Mouse (Mus musculus): ENCODE measurements around the gene Nr1d1. TPM values are rescaled to one million over a fixed set of nuclear protein-coding genes. Genes with fewer than 3 reads are reported as not detected.

The Nr1d1 gene
- total and polyA plus RNA-seq, 3 experiments = 2.0 to 5.6 TPM; not detected in 1

- TF ChIP-seq TAL1 (IDR thresholded peaks at IDR 0.05; ENCODE audit: low read length) = no peak
- peak; percentile 29; the same call in 1 of the 2 replicates for TF ChIP-seq UBTF (IDR thresholded peaks at IDR 0.05; ENCODE audit: borderline replicate concordance, insufficient read depth, low read depth, low read length)
- TF ChIP-seq HCFC1 (IDR thresholded peaks at IDR 0.05; ENCODE audit: low read depth, low read length) = 0 out of 2 replicates have a peak, but pooled peaks have one; percentile 49
- TF ChIP-seq SIN3A (IDR thresholded peaks at IDR 0.05; ENCODE audit: low read length) = peak; percentile 92
- TF ChIP-seq GATA1 (IDR thresholded peaks at IDR 0.05; ENCODE audit: low read depth, low read length) = 0 out of 2 replicates have a peak, but pooled peaks have one; percentile 11
- TF ChIP-seq ZC3H11A (IDR thresholded peaks at IDR 0.05; ENCODE audit: low read depth, low read length) = no peak
- TF ChIP-seq USF1 (IDR thresholded peaks at IDR 0.05; ENCODE audit: low read depth, low read length) = peak; percentile 95
- no peak for TF ChIP-seq E2F4 (IDR thresholded peaks at IDR 0.05; ENCODE audit: borderline replicate concordance, low read depth, low read length)
- peak; percentile 62 to 64; a peak in 3 of 4 replicates for TF ChIP-seq POLR2A (IDR thresholded peaks at IDR 0.05; ENCODE audit: control insufficient read depth in 1 of 2, insufficient read depth in 1 of 2, low read depth in 1 of 2, low read length in 2 of 2, poor library complexity in 1 of 2)
- TF ChIP-seq ELF1 (IDR thresholded peaks at IDR 0.05; ENCODE audit: low read depth, low read length) = no peak
- peak in 1 of 2 experiments; percentile 72; a peak in 3 of 4 replicates for TF ChIP-seq USF2 (IDR thresholded peaks at IDR 0.05; ENCODE audit: borderline replicate concordance in 1 of 2, insufficient read depth in 1 of 2, low read depth in 1 of 2, low read length in 2 of 2)
- TF ChIP-seq MAX (IDR thresholded peaks at IDR 0.05; ENCODE audit: low read length) = peak; percentile 97
- TF ChIP-seq GABPA (IDR thresholded peaks at IDR 0.05; ENCODE audit: low read depth, low read length) = no peak
- no peak for TF ChIP-seq MYB (IDR thresholded peaks at IDR 0.05; ENCODE audit: low read depth, low read length)
- TF ChIP-seq MAZ (IDR thresholded peaks at IDR 0.05; ENCODE audit: low read depth, low read length) = peak; percentile 51; the same call in 1 of the 2 replicates
Measured at GRCm38 (mm10) chr11:98783236-98783696, 8.1 kb upstream of the Nr1d1 start (continued).

- H3K4me1 ChIP-seq (ENCODE audit: control insufficient read depth in 1 of 2, insufficient read depth in 2 of 2, low read length in 2 of 2) = peaks cover 5 to 31% of the 10 kb centered on the region in 2 experiments
Measured at GRCm38 (mm10) chr11:98782651-98783235, 7.6 kb upstream of the Nr1d1 start.

More at GRCm38 (mm10) chr11:98782651-98783235, 7.6 kb upstream of the Nr1d1 start:
- TF ChIP-seq ELF1 (IDR thresholded peaks at IDR 0.05; ENCODE audit: low read depth, low read length) = peak; percentile 20; the same call in 1 of the 2 replicates
- no peak; the same call in 1 of the 2 replicates for TF ChIP-seq ZMIZ1 (IDR thresholded peaks at IDR 0.05; ENCODE audit: low read depth, low read length)
- no peak for TF ChIP-seq E2F4 (IDR thresholded peaks at IDR 0.05; ENCODE audit: borderline replicate concordance, low read depth, low read length)
- peak in 1 of 2 experiments; percentile 38; a peak in 1 of 4 replicates for TF ChIP-seq POLR2A (IDR thresholded peaks at IDR 0.05; ENCODE audit: control insufficient read depth in 1 of 2, insufficient read depth in 1 of 2, low read depth in 1 of 2, low read length in 2 of 2, poor library complexity in 1 of 2)
- TF ChIP-seq CHD1 (IDR thresholded peaks at IDR 0.05; ENCODE audit: low read depth, low read length) = no peak
- 0 out of 2 replicates have a peak, but pooled peaks have one; percentile 0 for TF ChIP-seq ZKSCAN1 (IDR thresholded peaks at IDR 0.05; ENCODE audit: low read depth, low read length)
- no peak for TF ChIP-seq KAT2A (conservative IDR thresholded peaks at IDR 0.05; ENCODE audit: low read depth, low read length)
- no peak for TF ChIP-seq MAFK (IDR thresholded peaks at IDR 0.05; ENCODE audit: borderline replicate concordance, low read depth, low read length)
- no peak for TF ChIP-seq TAL1 (IDR thresholded peaks at IDR 0.05; ENCODE audit: low read length)
- TF ChIP-seq GABPA (IDR thresholded peaks at IDR 0.05; ENCODE audit: low read depth, low read length) = no peak
- TF ChIP-seq CTCF (IDR thresholded peaks at IDR 0.05 in 2 of 3, conservative IDR thresholded peaks at IDR 0.05 in 1 of 3; ENCODE audit: control insufficient read depth in 1 of 3, insufficient read depth in 1 of 3, low read depth in 2 of 3, low read length in 3 of 3, poor library complexity in 1 of 3, severe bottlenecking in 1 of 3) = no peak
- peak; percentile 21; the same call in 1 of the 2 replicates for TF ChIP-seq MAZ (IDR thresholded peaks at IDR 0.05; ENCODE audit: low read depth, low read length)
- Histone ChIP-seq H3K9me3 (replicated peaks; ENCODE audit: insufficient read depth, low read length) (no peaks in the 10 kb centered on the region), H3K4me3 (ENCODE audit: control insufficient read depth in 1 of 2, insufficient read depth in 1 of 2, low read depth in 2 of 2, low read length in 2 of 2) (peak overlapping the region; percentile 75 to 79), H3K9ac (ENCODE audit: control insufficient read depth, low read depth, low read length, poor library complexity, severe bottlenecking) (peak overlapping the region; percentile 86), H3K27me3 (ENCODE audit: control insufficient read depth in 1 of 2, insufficient read depth in 2 of 2, low read length in 2 of 2) (no peaks in the 10 kb centered on the region), H3K27ac (ENCODE audit: control insufficient read depth, low read depth, low read length) (peak overlapping the region; percentile 76), H3K36me3 (ENCODE audit: control insufficient read depth in 1 of 2, insufficient read depth in 2 of 2, low read length in 2 of 2) (peaks cover 0 to 19% of the 10 kb centered on the region in 2 experiments; a peak in 2 of 4 replicates), H3K79me2 (ENCODE audit: control insufficient read depth, insufficient read depth, low read length, poor library complexity) (no peaks in the 10 kb centered on the region; the same call in 1 of the 2 replicates)
- peak; percentile 86 for DNase-seq (ENCODE audit: low read depth, low spot score)

Data from MEL (cell line).